Mouse (Mus musculus): ENCODE data around the gene Parva. TPM values are rescaled to one million over a fixed set of nuclear protein-coding genes. Genes with fewer than 3 reads are reported as not detected.
A peak's percentile ranks its signal among the peaks of the same experiment; 100 is the strongest.

Gene Parva
- polyA plus RNA-seq, 1 experiment from 2014 or later = 80.2 TPM

DNA sequence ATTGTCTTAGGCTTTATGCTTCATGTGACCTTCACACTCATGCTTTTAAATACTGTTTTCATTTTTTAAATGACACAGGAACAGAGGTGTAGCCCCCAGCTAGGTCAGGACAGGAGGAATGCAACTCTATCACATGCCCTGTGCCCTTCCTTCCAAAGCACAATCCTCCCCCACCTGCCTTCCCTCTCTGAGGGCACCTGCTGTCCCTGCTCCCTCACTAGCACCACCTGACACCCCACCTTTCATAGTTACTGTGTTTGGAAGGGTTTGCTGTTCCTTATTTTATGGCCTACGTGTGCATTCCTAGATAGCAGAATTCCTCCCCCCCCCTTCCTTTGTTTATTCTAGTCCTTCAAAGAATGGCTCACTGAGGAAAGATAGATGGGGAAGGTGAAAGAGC is 160.1 kb downstream of the Parva start:
- WGBS = 41% methylated on average over 1 of the region's 1 CpGs
- TF ChIP-seq CTCF (IDR thresholded peaks at IDR 0.05; ENCODE audit: low read depth) = no peak
- Histone ChIP-seq H3K9ac (ENCODE audit: low read depth, low read length) (no peak overlapping the region), H3K9me3 (replicated peaks; ENCODE audit: low read length) (no peaks in the 10 kb centered on the region), H3K27me3 (ENCODE audit: insufficient read depth, low read length) (no peaks in the 10 kb centered on the region), H3K36me3 (ENCODE audit: insufficient read depth, low read length) (0 out of 2 replicates have a peak, but pooled peaks cover 2% of the 10 kb centered on the region), H3K4me2 (ENCODE audit: low read length) (no peak overlapping the region), H3K27ac (no peak overlapping the region), H3K4me1 (replicated peaks; ENCODE audit: insufficient read depth, low read length) (no peaks in the 10 kb centered on the region), H3K4me3 (replicated peaks; ENCODE audit: low read depth, low read length) (no peak overlapping the region)
- DNase-seq (ENCODE audit: low spot score) (no peak), ATAC-seq (replicated peaks; ENCODE audit: low FRiP score, low read depth) (no peak)

GRCm38 (mm10) chr7:112589530-112589929 is 162.2 kb downstream of the Parva start:
- no peak overlapping the region for H3K9ac ChIP-seq (ENCODE audit: low read depth, low read length)
- H3K27ac ChIP-seq = no peak overlapping the region
- no peak overlapping the region for H3K4me2 ChIP-seq (ENCODE audit: low read length)
- H3K9me3 ChIP-seq (replicated peaks; ENCODE audit: low read length) = no peaks in the 10 kb centered on the region
- H3K4me1 ChIP-seq (replicated peaks; ENCODE audit: insufficient read depth, low read length) = no peaks in the 10 kb centered on the region
- DNase-seq (ENCODE audit: low spot score) = no peak
- no peaks in the 10 kb centered on the region for H3K27me3 ChIP-seq (ENCODE audit: insufficient read depth, low read length)
- TF ChIP-seq CTCF (IDR thresholded peaks at IDR 0.05; ENCODE audit: low read depth) = no peak
- 50% methylated on average over 6 of the region's 6 CpGs for WGBS
- ATAC-seq (replicated peaks; ENCODE audit: low FRiP score, low read depth) = no peak
- 0 out of 2 replicates have a peak, but pooled peaks cover 2% of the 10 kb centered on the region for H3K36me3 ChIP-seq (ENCODE audit: insufficient read depth, low read length)
- no peak overlapping the region for H3K4me3 ChIP-seq (replicated peaks; ENCODE audit: low read depth, low read length)

DNA sequence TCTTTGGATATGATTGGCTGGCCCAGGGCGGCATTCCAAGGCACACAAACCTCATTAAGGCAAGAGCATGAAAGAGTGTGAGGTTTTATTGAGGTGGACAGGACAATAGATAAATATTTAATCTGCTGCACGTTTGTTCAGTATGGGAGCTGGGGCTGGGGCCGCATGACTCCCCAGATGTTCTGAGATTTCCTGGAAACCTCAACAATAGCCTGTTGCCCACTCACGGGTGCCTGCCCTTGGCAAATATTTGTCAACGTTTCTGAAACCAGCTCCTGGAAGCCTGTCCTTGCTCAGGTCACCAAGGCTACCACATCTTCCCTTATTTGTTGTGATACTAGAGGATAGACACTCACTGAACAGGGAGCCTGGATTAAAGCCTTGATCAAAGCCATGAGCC is 166.3 kb downstream of the Parva start:
- ATAC-seq (replicated peaks; ENCODE audit: low FRiP score, low read depth) = no peak
- no peak overlapping the region for H3K27ac ChIP-seq
- no peak overlapping the region for H3K4me3 ChIP-seq (replicated peaks; ENCODE audit: low read depth, low read length)
- H3K9ac ChIP-seq (ENCODE audit: low read depth, low read length) = no peak overlapping the region
- no peaks in the 10 kb centered on the region for H3K4me1 ChIP-seq (replicated peaks; ENCODE audit: insufficient read depth, low read length)
- H3K4me2 ChIP-seq (ENCODE audit: low read length) = no peak overlapping the region
- 63% methylated on average over 5 of the region's 5 CpGs for WGBS
- no peaks in the 10 kb centered on the region for H3K27me3 ChIP-seq (ENCODE audit: insufficient read depth, low read length)
- no peak for TF ChIP-seq CTCF (IDR thresholded peaks at IDR 0.05; ENCODE audit: low read depth)
- H3K9me3 ChIP-seq (replicated peaks; ENCODE audit: low read length) = no peaks in the 10 kb centered on the region
- no peaks in the 10 kb centered on the region for H3K36me3 ChIP-seq (ENCODE audit: insufficient read depth, low read length)
- DNase-seq (ENCODE audit: low spot score) = no peak

DNA sequence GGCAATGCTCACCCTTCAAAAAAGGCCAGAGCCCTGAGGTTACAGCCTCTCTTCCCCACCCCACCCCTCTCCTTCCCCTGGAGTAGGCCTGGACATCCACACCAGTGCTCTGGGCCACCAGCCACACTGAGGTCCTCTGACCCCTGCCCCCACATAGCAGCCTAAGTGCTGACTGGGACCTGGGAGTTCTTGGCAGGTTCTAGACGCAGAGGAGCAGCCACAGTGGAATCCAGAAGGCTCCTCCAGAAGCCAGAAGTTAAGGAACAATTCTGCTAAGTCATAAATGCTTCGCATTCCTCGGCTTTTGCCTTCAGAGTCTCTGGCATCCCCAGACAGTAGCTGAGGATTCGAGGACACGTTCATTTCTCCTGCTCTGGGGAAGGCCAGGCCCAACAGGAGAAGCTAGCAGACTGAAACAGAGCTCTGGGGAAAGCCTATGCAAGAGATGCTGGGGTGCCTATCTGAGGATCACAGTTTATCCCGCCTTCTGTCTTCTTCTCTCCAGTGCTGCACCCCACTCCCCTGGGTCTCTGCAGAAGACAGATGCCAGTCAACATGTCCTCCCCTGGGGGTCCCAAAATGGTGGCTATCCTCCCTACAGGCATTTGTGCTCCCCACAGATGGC is 168.0 kb downstream of the Parva start:
- no peak for ATAC-seq (replicated peaks; ENCODE audit: low FRiP score, low read depth)
- H3K4me3 ChIP-seq (replicated peaks; ENCODE audit: low read depth, low read length) = no peak overlapping the region
- H3K4me2 ChIP-seq (ENCODE audit: low read length) = no peak overlapping the region
- no peak overlapping the region for H3K27ac ChIP-seq
- WGBS = 45% methylated on average over 6 of the region's 6 CpGs
- no peak for TF ChIP-seq CTCF (IDR thresholded peaks at IDR 0.05; ENCODE audit: low read depth)
- no peaks in the 10 kb centered on the region for H3K9me3 ChIP-seq (replicated peaks; ENCODE audit: low read length)
- H3K27me3 ChIP-seq (ENCODE audit: insufficient read depth, low read length) = no peaks in the 10 kb centered on the region
- peak; percentile 63 for DNase-seq (ENCODE audit: low spot score)
- no peak overlapping the region for H3K9ac ChIP-seq (ENCODE audit: low read depth, low read length)
- H3K36me3 ChIP-seq (ENCODE audit: insufficient read depth, low read length) = no peaks in the 10 kb centered on the region
- no peaks in the 10 kb centered on the region for H3K4me1 ChIP-seq (replicated peaks; ENCODE audit: insufficient read depth, low read length)

GRCm38 (mm10) chr7:112599650-112600049 is 172.3 kb downstream of the Parva start:
- no peak for ATAC-seq (replicated peaks; ENCODE audit: low FRiP score, low read depth)
- TF ChIP-seq CTCF (IDR thresholded peaks at IDR 0.05; ENCODE audit: low read depth) = no peak
- Histone ChIP-seq H3K9ac (ENCODE audit: low read depth, low read length) (no peak overlapping the region), H3K36me3 (ENCODE audit: insufficient read depth, low read length) (no peaks in the 10 kb centered on the region), H3K9me3 (replicated peaks; ENCODE audit: low read length) (no peaks in the 10 kb centered on the region), H3K27ac (no peak overlapping the region), H3K4me1 (replicated peaks; ENCODE audit: insufficient read depth, low read length) (peaks cover 10% of the 10 kb centered on the region), H3K4me2 (ENCODE audit: low read length) (no peak overlapping the region), H3K4me3 (replicated peaks; ENCODE audit: low read depth, low read length) (no peak overlapping the region), H3K27me3 (ENCODE audit: insufficient read depth, low read length) (no peaks in the 10 kb centered on the region)
- no peak for DNase-seq (ENCODE audit: low spot score)
- 22% methylated on average over 2 of the region's 2 CpGs for WGBS

- peaks cover 10% of the 10 kb centered on the region for H3K4me1 ChIP-seq (replicated peaks; ENCODE audit: insufficient read depth, low read length)
- no peaks in the 10 kb centered on the region for H3K27me3 ChIP-seq (ENCODE audit: insufficient read depth, low read length)
- no peak overlapping the region for H3K4me2 ChIP-seq (ENCODE audit: low read length)
- DNase-seq (ENCODE audit: low spot score) = no peak
- no peak overlapping the region for H3K27ac ChIP-seq
- no peak overlapping the region for H3K4me3 ChIP-seq (replicated peaks; ENCODE audit: low read depth, low read length)
- H3K9me3 ChIP-seq (replicated peaks; ENCODE audit: low read length) = no peaks in the 10 kb centered on the region
- H3K36me3 ChIP-seq (ENCODE audit: insufficient read depth, low read length) = no peaks in the 10 kb centered on the region
- TF ChIP-seq CTCF (IDR thresholded peaks at IDR 0.05; ENCODE audit: low read depth) = no peak
- 58% methylated on average over 3 of the region's 3 CpGs for WGBS
- H3K9ac ChIP-seq (ENCODE audit: low read depth, low read length) = no peak overlapping the region
- no peak for ATAC-seq (replicated peaks; ENCODE audit: low FRiP score, low read depth)
Observed at GRCm38 (mm10) chr7:112600163-112600562, 172.9 kb downstream of the Parva start.

DNA sequence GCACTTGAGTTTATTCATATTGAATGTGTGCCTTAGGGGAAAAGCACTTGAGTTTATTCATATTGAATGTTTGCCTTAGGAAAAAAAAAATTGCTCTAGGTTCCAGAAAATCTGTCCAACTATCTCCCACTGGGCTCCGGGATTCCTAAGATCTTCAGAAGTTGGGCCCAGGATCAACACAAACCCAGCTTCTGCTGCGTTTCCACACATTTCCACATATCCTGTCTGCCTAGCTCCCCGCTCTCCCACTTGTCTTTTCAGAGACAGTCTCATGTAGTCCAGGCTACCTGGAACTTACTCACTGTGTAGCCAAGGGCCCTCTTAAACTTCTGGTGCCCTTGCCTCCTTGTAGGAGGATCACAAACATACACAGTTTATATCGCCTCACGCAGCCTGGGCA is 175.7 kb downstream of the Parva start:
- Histone ChIP-seq H3K9ac (ENCODE audit: low read depth, low read length) (no peak overlapping the region), H3K36me3 (ENCODE audit: insufficient read depth, low read length) (no peaks in the 10 kb centered on the region), H3K27ac (peak overlapping the region; percentile 69), H3K4me3 (replicated peaks; ENCODE audit: low read depth, low read length) (no peak overlapping the region), H3K4me1 (replicated peaks; ENCODE audit: insufficient read depth, low read length) (peaks cover 10% of the 10 kb centered on the region), H3K4me2 (ENCODE audit: low read length) (no peak overlapping the region), H3K27me3 (ENCODE audit: insufficient read depth, low read length) (no peaks in the 10 kb centered on the region), H3K9me3 (replicated peaks; ENCODE audit: low read length) (no peaks in the 10 kb centered on the region)
- WGBS = 71% methylated on average over 5 of the region's 5 CpGs
- ATAC-seq (replicated peaks; ENCODE audit: low FRiP score, low read depth) = no peak
- DNase-seq (ENCODE audit: low spot score) = no peak
- TF ChIP-seq CTCF (IDR thresholded peaks at IDR 0.05; ENCODE audit: low read depth) = no peak

All from kidney, postnatal 0 days (tissue).